Mouse (Mus musculus) ovary, postnatal 14 days (tissue): ENCODE measurements at regions not wholly inside any gene's neighbourhood (a gene's known extent, or its start where the extent isn't known, plus 50 kb on each side); places are given as distances from the start of the nearest gene placed in this dataset.
"Not testable (repeated sequence)": the region's sequence is repeated elsewhere in the genome, so short reads cannot be mapped to it uniquely, and the experiment has no call there.

Source experiments
- DNase-seq: peaks from one replicate; pipeline ENCODE4 v3.0.0; 2022; ENCODE audit warnings: low spot score

DNA sequence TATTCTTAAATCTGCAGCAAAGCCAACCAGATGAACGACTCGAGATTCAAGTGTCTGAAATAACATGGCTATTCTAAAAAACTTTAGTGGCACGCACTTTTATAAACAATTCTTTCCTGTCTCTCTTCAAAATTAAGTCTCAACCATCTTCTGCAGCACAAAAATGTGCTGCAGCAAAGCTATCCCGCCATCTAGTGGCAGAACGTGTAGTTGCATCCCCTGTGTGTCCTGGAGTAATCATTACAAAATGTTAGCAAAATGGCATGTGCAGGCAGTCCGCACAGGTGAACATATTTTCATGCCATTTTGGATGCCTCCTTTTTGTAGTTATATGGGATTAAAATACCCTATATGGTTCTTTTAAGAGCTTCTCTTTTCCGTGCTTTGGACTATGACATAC is 293.1 kb upstream of the Slc7a14 start:
- peak; percentile 71 for DNase-seq

DNA sequence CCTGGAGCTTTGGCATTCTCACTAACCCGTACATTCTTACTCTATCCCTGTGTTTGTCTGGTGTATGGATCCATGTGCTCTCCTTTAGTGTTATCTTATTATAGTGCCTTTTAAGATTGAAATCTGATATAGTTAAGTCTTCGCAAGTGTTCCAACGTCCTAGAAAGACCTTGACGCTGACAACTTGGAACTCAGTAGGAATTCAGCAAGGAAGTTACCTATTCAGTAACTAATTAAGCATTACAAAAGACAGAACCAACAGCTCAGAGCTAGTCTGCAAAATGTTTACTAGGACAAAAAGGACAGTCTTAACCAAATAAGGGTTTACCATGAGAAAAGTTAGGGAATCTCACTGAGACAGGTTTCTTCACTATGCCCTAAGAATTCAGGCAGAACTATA is 286.4 kb upstream of the Slc7a14 start:
- not testable (repeated sequence) for DNase-seq

DNA sequence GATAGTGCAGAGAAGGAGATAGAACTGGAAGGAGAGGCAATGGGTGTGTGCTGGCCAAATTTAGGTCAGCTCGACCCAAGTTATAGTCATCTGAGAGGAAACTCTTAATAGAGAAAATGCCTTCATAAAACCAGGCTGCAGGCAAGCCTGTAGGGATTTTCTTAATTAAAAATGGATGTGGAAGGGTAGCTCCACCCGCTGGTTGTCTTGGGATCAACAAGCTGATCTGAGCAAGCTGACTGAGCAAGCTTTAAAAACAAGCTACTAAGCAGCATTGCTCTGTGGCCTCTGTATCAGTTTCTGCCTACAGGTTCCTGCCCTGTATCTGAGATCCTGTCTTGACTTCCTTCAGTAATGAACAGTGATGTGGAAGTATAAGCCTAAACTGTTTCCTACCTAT is 275.8 kb upstream of the Slc7a14 start:
- DNase-seq: no peak

- no peak for DNase-seq
Observed at GRCm38 (mm10) chr3:31573849-31574248, 263.7 kb upstream of the Slc7a14 start.
